Mouse (Mus musculus): ENCODE measurements around the gene Aplf. TPM values are rescaled to one million over a fixed set of nuclear protein-coding genes. Genes with fewer than 3 reads are reported as not detected.

Aplf gene
- polyA plus RNA-seq, 1 experiment: 6.9 TPM

GRCm38 (mm10) chr6:87662197-87662596 lies 9.8 kb downstream of the Aplf start:
- Histone ChIP-seq H3K4me3 (ENCODE audit: control insufficient read depth, insufficient read depth, low read length) (no peak overlapping the region), H3K27me3 (ENCODE audit: control insufficient read depth, insufficient read depth, low read length) (no peaks in the 10 kb centered on the region), H3K4me1 (replicated peaks; ENCODE audit: control insufficient read depth, insufficient read depth, low read length) (no peaks in the 10 kb centered on the region), H3K27ac (ENCODE audit: control insufficient read depth, insufficient read depth, low read length) (no peak overlapping the region), H3K36me3 (ENCODE audit: control insufficient read depth, insufficient read depth, low read length) (peaks cover 4% of the 10 kb centered on the region)
- WGBS: 90% methylated on average over 6 of the region's 6 CpGs
- no peak for DNase-seq
- TF ChIP-seq POLR2A (IDR thresholded peaks at IDR 0.05; ENCODE audit: control insufficient read depth, extremely low read depth, insufficient read depth, low read length, poor library complexity) (no peak), CTCF (IDR thresholded peaks at IDR 0.05; ENCODE audit: borderline replicate concordance, control insufficient read depth, extremely low read depth, insufficient read depth, low read length, poor library complexity) (no peak)

- Histone ChIP-seq H3K27ac (ENCODE audit: control insufficient read depth, insufficient read depth, low read length) (no peak overlapping the region), H3K36me3 (ENCODE audit: control insufficient read depth, insufficient read depth, low read length) (peaks cover 4% of the 10 kb centered on the region), H3K27me3 (ENCODE audit: control insufficient read depth, insufficient read depth, low read length) (no peaks in the 10 kb centered on the region), H3K4me1 (replicated peaks; ENCODE audit: control insufficient read depth, insufficient read depth, low read length) (no peaks in the 10 kb centered on the region), H3K4me3 (ENCODE audit: control insufficient read depth, insufficient read depth, low read length) (no peak overlapping the region)
- DNase-seq: no peak
- 84% methylated on average over 2 of the region's 2 CpGs for WGBS
- TF ChIP-seq CTCF (IDR thresholded peaks at IDR 0.05; ENCODE audit: borderline replicate concordance, control insufficient read depth, extremely low read depth, insufficient read depth, low read length, poor library complexity) (no peak), POLR2A (IDR thresholded peaks at IDR 0.05; ENCODE audit: control insufficient read depth, extremely low read depth, insufficient read depth, low read length, poor library complexity) (no peak)
Measured at GRCm38 (mm10) chr6:87661707-87662106, 10.3 kb downstream of the Aplf start.

DNA sequence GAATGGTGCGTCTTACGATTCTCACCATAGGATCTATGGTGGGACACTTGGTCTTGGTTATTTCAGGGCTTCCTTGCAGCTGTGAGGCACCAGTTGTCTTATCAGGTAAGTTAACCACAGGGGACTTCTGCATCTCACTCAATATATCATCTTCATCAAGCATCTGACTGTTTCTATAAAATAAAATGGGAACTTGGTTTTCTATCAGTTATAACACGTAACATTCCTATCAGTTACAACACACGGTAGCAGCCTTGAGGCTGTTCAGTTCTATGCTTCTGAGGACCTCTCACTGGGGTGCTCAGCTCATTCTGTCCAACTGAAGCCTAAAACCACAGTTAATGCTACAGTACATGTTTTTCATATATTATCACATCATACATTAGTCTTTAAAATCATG lies 13.2 kb downstream of the Aplf start:
- H3K27me3 ChIP-seq (ENCODE audit: control insufficient read depth, insufficient read depth, low read length): no peaks in the 10 kb centered on the region
- 88% methylated on average over 4 of the region's 4 CpGs for WGBS
- no peak for DNase-seq
- no peak for TF ChIP-seq CTCF (IDR thresholded peaks at IDR 0.05; ENCODE audit: borderline replicate concordance, control insufficient read depth, extremely low read depth, insufficient read depth, low read length, poor library complexity)
- TF ChIP-seq POLR2A (IDR thresholded peaks at IDR 0.05; ENCODE audit: control insufficient read depth, extremely low read depth, insufficient read depth, low read length, poor library complexity): no peak
- H3K27ac ChIP-seq (ENCODE audit: control insufficient read depth, insufficient read depth, low read length): no peak overlapping the region
- peaks cover 3% of the 10 kb centered on the region; the same call in 1 of the 2 replicates for H3K4me1 ChIP-seq (replicated peaks; ENCODE audit: control insufficient read depth, insufficient read depth, low read length)
- no peak overlapping the region for H3K4me3 ChIP-seq (ENCODE audit: control insufficient read depth, insufficient read depth, low read length)
- peaks cover 4% of the 10 kb centered on the region for H3K36me3 ChIP-seq (ENCODE audit: control insufficient read depth, insufficient read depth, low read length)

DNA sequence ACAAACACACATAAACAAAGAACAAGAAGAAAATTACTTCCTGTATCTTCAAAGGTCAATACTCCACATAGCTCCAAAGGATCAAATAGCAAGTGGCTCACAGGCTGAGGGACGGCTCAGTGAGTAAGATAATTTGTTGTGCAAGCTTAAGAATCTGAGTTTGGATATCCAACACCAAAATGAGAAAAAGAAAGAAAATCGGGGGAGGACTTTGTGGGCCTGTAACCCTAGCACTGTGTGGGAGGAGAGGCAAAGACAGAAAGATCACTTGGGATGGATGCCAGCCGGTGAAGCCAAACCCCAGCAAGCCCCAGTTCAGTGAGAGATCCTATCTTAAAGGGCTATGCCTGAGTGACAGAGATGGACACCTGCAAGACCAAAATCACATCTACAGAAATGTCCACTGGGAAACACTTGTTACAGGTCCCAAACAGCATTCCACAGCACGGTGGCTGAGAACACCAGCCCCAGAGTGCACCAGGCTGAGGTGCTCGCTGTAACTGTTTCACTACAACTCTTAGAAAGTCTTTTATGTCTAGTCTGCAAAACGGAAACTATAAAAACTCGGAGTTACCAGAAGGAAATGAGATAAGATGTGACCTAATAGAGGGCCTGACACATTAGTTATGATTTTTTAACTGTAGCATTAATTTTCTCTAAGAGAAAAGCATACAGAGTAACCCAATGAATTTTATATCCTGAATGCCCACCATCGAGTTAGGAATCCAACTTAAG lies 17.9 kb downstream of the Aplf start:
- 24% methylated on average over 8 of the region's 8 CpGs for WGBS
- no peak for DNase-seq
- H3K27me3 ChIP-seq (ENCODE audit: control insufficient read depth, insufficient read depth, low read length): no peaks in the 10 kb centered on the region
- H3K4me3 ChIP-seq (ENCODE audit: control insufficient read depth, insufficient read depth, low read length): no peak overlapping the region
- peak overlapping the region; percentile 53; the same call in 1 of the 2 replicates for H3K27ac ChIP-seq (ENCODE audit: control insufficient read depth, insufficient read depth, low read length)
- H3K36me3 ChIP-seq (ENCODE audit: control insufficient read depth, insufficient read depth, low read length): peaks cover 8% of the 10 kb centered on the region
- H3K4me1 ChIP-seq (replicated peaks; ENCODE audit: control insufficient read depth, insufficient read depth, low read length): peaks cover 3% of the 10 kb centered on the region; the same call in 1 of the 2 replicates
- TF ChIP-seq POLR2A (IDR thresholded peaks at IDR 0.05; ENCODE audit: control insufficient read depth, extremely low read depth, insufficient read depth, low read length, poor library complexity): no peak
- no peak for TF ChIP-seq CTCF (IDR thresholded peaks at IDR 0.05; ENCODE audit: borderline replicate concordance, control insufficient read depth, extremely low read depth, insufficient read depth, low read length, poor library complexity)

DNA sequence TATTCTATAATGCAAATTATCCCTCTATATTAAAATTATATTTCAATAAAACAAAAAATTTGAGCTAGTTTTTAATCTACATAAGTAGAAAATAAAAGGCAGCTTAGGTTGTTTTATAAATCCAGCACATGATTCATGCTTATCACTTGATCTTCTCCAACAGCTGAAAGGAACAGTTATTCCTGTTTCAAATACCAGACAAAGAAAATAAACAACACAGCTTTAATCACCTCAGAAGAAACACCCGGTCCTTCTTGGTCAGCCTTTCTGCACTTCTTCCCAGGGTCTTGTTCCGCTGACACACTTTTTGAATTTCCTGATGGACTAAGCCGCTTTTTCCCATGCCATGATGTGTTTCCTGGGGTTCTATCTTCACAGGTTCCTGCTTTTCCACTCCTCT lies 18.5 kb downstream of the Aplf start:
- H3K27ac ChIP-seq (ENCODE audit: control insufficient read depth, insufficient read depth, low read length): no peak overlapping the region
- WGBS: 84% methylated on average over 3 of the region's 3 CpGs
- H3K4me3 ChIP-seq (ENCODE audit: control insufficient read depth, insufficient read depth, low read length): no peak overlapping the region
- H3K36me3 ChIP-seq (ENCODE audit: control insufficient read depth, insufficient read depth, low read length): peaks cover 8% of the 10 kb centered on the region
- no peak for TF ChIP-seq POLR2A (IDR thresholded peaks at IDR 0.05; ENCODE audit: control insufficient read depth, extremely low read depth, insufficient read depth, low read length, poor library complexity)
- no peak for TF ChIP-seq CTCF (IDR thresholded peaks at IDR 0.05; ENCODE audit: borderline replicate concordance, control insufficient read depth, extremely low read depth, insufficient read depth, low read length, poor library complexity)
- H3K4me1 ChIP-seq (replicated peaks; ENCODE audit: control insufficient read depth, insufficient read depth, low read length): peaks cover 3% of the 10 kb centered on the region; the same call in 1 of the 2 replicates
- no peaks in the 10 kb centered on the region for H3K27me3 ChIP-seq (ENCODE audit: control insufficient read depth, insufficient read depth, low read length)
- no peak for DNase-seq

GRCm38 (mm10) chr6:87652670-87653069 lies 19.3 kb downstream of the Aplf start:
- Histone ChIP-seq H3K27me3 (ENCODE audit: control insufficient read depth, insufficient read depth, low read length) (no peaks in the 10 kb centered on the region), H3K4me1 (replicated peaks; ENCODE audit: control insufficient read depth, insufficient read depth, low read length) (peaks cover 3% of the 10 kb centered on the region; the same call in 1 of the 2 replicates), H3K27ac (ENCODE audit: control insufficient read depth, insufficient read depth, low read length) (no peak overlapping the region), H3K4me3 (ENCODE audit: control insufficient read depth, insufficient read depth, low read length) (no peak overlapping the region), H3K36me3 (ENCODE audit: control insufficient read depth, insufficient read depth, low read length) (peaks cover 3% of the 10 kb centered on the region; the same call in 1 of the 2 replicates)
- TF ChIP-seq POLR2A (IDR thresholded peaks at IDR 0.05; ENCODE audit: control insufficient read depth, extremely low read depth, insufficient read depth, low read length, poor library complexity) (no peak), CTCF (IDR thresholded peaks at IDR 0.05; ENCODE audit: borderline replicate concordance, control insufficient read depth, extremely low read depth, insufficient read depth, low read length, poor library complexity) (no peak)
- WGBS: 99% methylated on average over 9 of the region's 9 CpGs
- DNase-seq: no peak
